Mouse (Mus musculus): ENCODE measurements around the gene Susd6.
"Not testable (repeated sequence)": the region's sequence is repeated elsewhere in the genome, so short reads cannot be mapped to it uniquely, and the experiment has no call there.

The Susd6 gene

GRCm38 (mm10) chr12:80782190-80782589 lies 8.1 kb upstream of the Susd6 start:
- in situ Hi-C loops (cut with MboI; ENCODE audit: low pct_unique_long_range_greater_than_20kb in 1 of 2, low sequenced_read_pairs in 2 of 2, unreplicated experiment in 1 of 2), result no loop called here

GRCm38 (mm10) chr12:80782892-80783291 lies 7.4 kb upstream of the Susd6 start:
- in situ Hi-C loops (cut with MboI; ENCODE audit: low pct_unique_long_range_greater_than_20kb in 1 of 2, low sequenced_read_pairs in 2 of 2, unreplicated experiment in 1 of 2), result no loop called here

- in situ Hi-C loops (cut with MboI; ENCODE audit: low pct_unique_long_range_greater_than_20kb in 1 of 2, low sequenced_read_pairs in 2 of 2, unreplicated experiment in 1 of 2), result no loop called here
Observed at GRCm38 (mm10) chr12:80783889-80784288, 6.4 kb upstream of the Susd6 start.

GRCm38 (mm10) chr12:80785005-80785404 lies 5.3 kb upstream of the Susd6 start:
- in situ Hi-C loops (cut with MboI; ENCODE audit: low pct_unique_long_range_greater_than_20kb in 1 of 2, low sequenced_read_pairs in 2 of 2, unreplicated experiment in 1 of 2), result no loop called here

GRCm38 (mm10) chr12:80785597-80785996 lies 4.7 kb upstream of the Susd6 start:
- in situ Hi-C loops (cut with MboI; ENCODE audit: low pct_unique_long_range_greater_than_20kb in 1 of 2, low sequenced_read_pairs in 2 of 2, unreplicated experiment in 1 of 2), result no loop called here

DNA sequence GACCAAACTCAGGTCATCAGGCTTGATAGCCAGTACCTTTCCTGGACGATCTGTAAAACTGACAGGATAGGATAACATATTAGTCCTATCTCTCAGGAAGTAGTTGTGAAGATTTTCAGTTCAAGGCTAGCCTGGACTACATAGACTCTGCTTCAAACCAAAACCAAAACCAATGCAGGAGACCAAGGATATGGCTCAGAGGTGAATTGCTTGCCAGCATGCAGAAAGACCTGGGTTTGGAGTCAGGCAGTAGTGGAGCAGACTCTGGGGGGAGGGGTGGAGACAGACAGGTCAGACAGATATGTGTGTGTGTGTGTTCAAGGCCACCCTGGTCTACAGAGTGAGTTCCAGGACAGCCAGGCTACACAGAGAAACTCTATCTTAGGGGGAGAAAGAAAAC lies 3.7 kb upstream of the Susd6 start:
- in situ Hi-C loops (cut with MboI; ENCODE audit: low pct_unique_long_range_greater_than_20kb in 1 of 2, low sequenced_read_pairs in 2 of 2, unreplicated experiment in 1 of 2), result no loop called here

- in situ Hi-C loops (cut with MboI; ENCODE audit: low pct_unique_long_range_greater_than_20kb in 1 of 2, low sequenced_read_pairs in 2 of 2, unreplicated experiment in 1 of 2), result no loop called here
Observed at GRCm38 (mm10) chr12:80787604-80788003, 2.7 kb upstream of the Susd6 start.

GRCm38 (mm10) chr12:80788188-80788587 lies 2.1 kb upstream of the Susd6 start:
- in situ Hi-C loops (cut with MboI; ENCODE audit: low pct_unique_long_range_greater_than_20kb in 1 of 2, low sequenced_read_pairs in 2 of 2, unreplicated experiment in 1 of 2), result no loop called here

- in situ Hi-C loops (cut with MboI; ENCODE audit: low pct_unique_long_range_greater_than_20kb in 1 of 2, low sequenced_read_pairs in 2 of 2, unreplicated experiment in 1 of 2), result not testable (repeated sequence)
Observed at GRCm38 (mm10) chr12:80789276-80789675, 1.0 kb upstream of the Susd6 start.

- in situ Hi-C loops (cut with MboI; ENCODE audit: low pct_unique_long_range_greater_than_20kb in 1 of 2, low sequenced_read_pairs in 2 of 2, unreplicated experiment in 1 of 2), result no loop called here
Observed at GRCm38 (mm10) chr12:80790700-80791570, 625 bp downstream of the Susd6 start.

DNA sequence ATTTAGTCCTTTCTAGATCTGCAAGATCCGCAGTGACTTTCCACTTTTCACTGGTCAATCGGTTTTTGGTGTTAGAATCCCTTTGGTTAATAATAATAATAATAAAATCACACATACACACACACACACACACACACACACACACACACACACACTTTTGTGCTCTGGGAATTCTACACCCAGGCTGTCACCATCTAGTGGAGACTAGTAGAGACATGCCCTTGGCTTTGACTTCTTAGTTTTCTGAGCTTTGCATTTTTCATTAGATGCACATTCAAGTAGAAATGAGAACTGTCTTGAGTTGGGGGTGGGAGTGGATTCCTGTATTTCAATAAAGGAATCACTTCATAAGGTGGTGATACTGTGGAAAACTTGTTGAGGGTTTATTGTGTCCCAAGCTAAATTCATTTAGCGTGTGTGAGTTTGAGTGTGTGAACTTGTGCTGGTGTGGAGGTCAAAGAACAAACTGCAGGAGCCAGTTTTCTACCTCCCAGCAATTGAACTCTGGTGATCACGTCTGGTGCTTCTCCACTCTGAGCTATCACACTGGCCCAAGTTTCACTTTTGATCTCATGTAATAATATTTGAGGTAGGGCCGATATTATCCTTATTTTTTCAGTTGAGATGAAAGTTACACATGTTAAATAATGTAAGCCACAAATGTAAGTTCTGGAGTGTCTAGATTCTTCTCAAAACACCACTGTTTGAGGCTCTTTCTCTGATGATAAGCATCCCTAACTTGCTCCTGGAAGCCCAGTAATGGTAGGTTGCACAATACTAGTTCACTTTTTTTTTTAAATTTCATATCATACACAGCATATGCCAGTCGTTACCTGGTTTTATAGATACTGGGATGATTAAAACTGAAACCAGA lies 1.5 kb downstream of the Susd6 start:
- in situ Hi-C loops (cut with MboI; ENCODE audit: low pct_unique_long_range_greater_than_20kb in 1 of 2, low sequenced_read_pairs in 2 of 2, unreplicated experiment in 1 of 2), result no loop called here

DNA sequence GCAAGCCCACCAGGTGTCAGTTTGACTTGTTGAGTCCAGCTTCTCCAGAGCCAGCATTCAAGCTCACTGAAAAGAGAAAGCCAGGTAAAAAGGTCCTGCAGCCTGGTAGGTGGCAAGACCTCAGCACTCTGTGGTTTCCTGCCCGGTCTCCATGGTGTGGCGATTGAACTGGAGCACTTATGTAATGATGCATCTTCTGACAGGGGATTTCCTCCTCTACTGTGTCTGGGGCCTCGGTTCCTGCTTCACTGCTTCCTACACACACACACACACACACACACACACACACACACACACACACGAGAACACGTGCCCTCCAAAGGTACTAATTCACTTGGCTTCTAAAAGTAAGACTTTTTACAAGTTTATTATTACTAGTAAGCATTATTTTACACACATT lies 2.6 kb downstream of the Susd6 start:
- in situ Hi-C loops (cut with MboI; ENCODE audit: low pct_unique_long_range_greater_than_20kb in 1 of 2, low sequenced_read_pairs in 2 of 2, unreplicated experiment in 1 of 2), result no loop called here

DNA sequence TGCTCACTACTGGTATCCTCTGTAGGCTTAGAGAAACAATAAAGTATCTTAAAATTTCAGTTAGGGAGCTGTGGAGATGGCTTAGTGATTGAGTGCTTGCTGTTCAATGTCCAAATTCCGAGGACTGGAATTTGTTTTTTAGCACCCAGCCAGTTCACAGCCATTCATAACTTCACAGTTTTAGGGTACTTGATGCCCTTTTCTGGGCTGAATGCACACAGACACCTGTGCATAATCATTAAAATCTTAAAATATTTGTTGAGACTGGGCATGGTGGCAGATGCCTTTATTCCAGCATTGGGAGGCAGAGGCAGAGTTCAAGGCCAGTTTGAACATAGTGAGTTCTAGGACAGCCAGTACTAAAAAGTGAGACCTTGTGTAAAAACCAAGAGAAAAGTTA lies 3.2 kb downstream of the Susd6 start:
- in situ Hi-C loops (cut with MboI; ENCODE audit: low pct_unique_long_range_greater_than_20kb in 1 of 2, low sequenced_read_pairs in 2 of 2, unreplicated experiment in 1 of 2), result no loop called here

DNA sequence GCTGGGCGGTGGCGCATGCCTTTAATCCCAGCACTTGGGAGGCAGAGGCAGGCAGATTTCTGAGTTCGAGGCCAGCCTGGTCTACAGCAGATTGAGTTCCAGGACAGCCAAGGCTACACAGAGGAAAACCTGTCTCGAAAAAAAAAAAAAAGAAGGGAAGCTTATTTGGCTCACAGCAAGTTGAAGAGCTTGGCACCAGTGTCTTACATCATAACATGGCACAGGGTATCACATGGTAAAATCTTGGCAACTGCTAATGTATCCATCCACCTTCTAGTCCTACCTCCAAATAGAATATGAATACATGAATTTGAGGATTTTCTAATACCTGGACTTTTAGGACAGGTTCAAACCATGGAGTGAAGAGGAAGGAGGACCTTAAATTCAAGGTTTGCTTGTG lies 4.2 kb downstream of the Susd6 start:
- in situ Hi-C loops (cut with MboI; ENCODE audit: low pct_unique_long_range_greater_than_20kb in 1 of 2, low sequenced_read_pairs in 2 of 2, unreplicated experiment in 1 of 2), result no loop called here

- in situ Hi-C loops (cut with MboI; ENCODE audit: low pct_unique_long_range_greater_than_20kb in 1 of 2, low sequenced_read_pairs in 2 of 2, unreplicated experiment in 1 of 2), result no loop called here
Observed at GRCm38 (mm10) chr12:80794935-80795785, 4.8 kb downstream of the Susd6 start.

DNA sequence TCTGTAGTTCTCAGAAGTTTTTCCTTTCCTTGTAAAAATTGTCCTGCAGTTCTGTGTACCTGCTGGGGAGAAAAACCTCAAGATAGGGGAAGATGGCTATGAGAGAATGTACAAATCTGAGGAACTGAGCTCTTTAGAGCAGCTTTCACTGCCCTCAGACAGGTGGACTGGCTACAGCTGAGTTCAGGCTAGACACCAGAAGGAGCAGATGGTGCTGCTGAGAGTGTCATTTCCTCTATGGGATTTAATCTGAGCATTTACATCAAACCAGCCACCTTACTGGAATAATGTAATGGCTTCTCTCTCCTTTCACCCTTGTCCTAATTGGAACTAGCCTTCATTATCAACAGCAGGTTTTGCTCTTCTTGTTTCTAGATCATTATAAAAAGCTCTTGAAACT lies 8.0 kb downstream of the Susd6 start:
- in situ Hi-C loops (cut with MboI; ENCODE audit: low pct_unique_long_range_greater_than_20kb in 1 of 2, low sequenced_read_pairs in 2 of 2, unreplicated experiment in 1 of 2), result no loop called here

DNA sequence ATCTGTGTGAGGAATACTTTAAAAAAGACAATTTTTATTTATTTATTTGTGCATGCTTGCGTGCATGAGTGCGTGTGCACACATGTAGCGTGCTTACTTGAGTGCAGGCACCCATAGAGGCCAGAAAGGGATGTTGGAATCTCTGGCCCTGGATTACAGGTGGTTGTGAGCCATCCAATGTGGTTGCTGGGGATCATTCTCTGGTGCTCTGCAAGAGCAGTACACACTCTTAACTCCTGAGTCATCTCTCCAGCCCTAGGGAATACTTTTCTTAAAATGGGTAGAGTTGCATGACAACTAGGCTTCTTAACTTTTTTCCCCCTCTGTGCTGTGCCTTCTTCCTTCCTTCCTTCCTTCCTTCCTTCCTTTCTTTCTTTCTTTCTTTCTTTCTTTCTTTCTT lies 9.8 kb downstream of the Susd6 start:
- in situ Hi-C loops (cut with MboI; ENCODE audit: low pct_unique_long_range_greater_than_20kb in 1 of 2, low sequenced_read_pairs in 2 of 2, unreplicated experiment in 1 of 2), result no loop called here

DNA sequence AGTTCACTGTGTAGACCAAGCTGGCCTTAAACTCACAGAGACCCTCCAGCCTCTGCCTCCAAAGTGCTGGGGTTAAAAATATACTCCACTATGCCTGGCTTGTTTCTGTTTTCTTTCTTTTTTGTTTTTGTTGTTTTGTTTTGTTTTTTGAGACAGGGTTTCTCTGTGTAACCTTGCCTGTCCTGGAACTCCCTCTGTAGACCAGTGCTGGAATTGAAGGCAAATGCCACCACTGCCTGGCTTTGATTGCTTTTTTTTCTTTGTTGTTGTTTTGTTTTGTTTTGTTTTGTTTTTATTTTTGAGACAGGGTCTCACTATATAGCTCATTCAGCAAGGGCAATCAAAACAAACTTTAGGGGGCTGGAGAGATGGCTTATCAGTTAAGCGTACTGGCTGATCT lies 11.1 kb downstream of the Susd6 start:
- in situ Hi-C loops (cut with MboI; ENCODE audit: low pct_unique_long_range_greater_than_20kb in 1 of 2, low sequenced_read_pairs in 2 of 2, unreplicated experiment in 1 of 2), result no loop called here

DNA sequence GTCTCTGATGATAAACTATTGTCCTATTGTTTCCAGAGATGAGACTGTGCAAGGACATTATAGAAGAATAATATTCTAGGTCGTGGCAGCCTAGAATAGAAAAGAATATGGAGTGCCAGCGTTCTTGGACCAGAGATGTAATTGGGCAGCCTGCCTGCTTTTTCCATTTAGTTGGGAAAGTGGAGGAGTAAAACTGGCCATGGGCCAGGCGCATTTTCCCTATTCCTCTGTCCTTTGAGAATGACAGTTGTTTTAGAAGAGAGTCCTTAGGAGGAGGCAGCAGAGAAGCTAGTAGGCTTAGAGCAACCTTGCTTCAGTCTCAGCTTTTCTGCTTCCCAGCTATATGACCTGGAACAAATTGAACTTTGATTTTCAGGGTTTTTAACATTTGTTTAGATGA lies 13.6 kb downstream of the Susd6 start:
- in situ Hi-C loops (cut with MboI; ENCODE audit: low pct_unique_long_range_greater_than_20kb in 1 of 2, low sequenced_read_pairs in 2 of 2, unreplicated experiment in 1 of 2), result no loop called here

All from mouse embryonic stem cell (cell line).